Mouse (Mus musculus) embryonic facial prominence, embryonic 11.5 days (tissue): ENCODE data around the gene Car11. TPM values are rescaled to one million over a fixed set of nuclear protein-coding genes. Genes with fewer than 3 reads are reported as not detected.

ENCODE experiments used
- ATAC-seq: fragments of 200-750 bp; cut with Nextera tagmentation; replicated peaks from 2 replicates; pipeline ENCODE4 v1.8.0; 2017; ENCODE audit warnings: low read depth; ENCODE audit not compliant: insufficient number of reproducible peaks, low FRiP score, low TSS enrichment
- DNase-seq: peaks from one replicate; pipeline ENCODE4 v3.0.0-alpha.2; 2015; ENCODE audit warnings: low spot score
- H3K27ac ChIP-seq: fragments of 300-500 bp; sonication (generic); replicated peaks from 2 replicates; pipeline ENCODE4 v1.5.1; 2014; ENCODE audit warnings: mild to moderate bottlenecking, low read depth, low read length, control low read depth
- H3K27me3 ChIP-seq: fragments of 300-500 bp; sonication (generic); 2 replicates; pipeline ENCODE4 v1.6.1; 2014; ENCODE audit warnings: mild to moderate bottlenecking, low read length, moderate library complexity, mixed read lengths; ENCODE audit not compliant: control insufficient read depth, insufficient read depth
- H3K36me3 ChIP-seq: fragments of 300-500 bp; sonication (generic); replicated peaks from 2 replicates; pipeline ENCODE4 v1.6.1; 2014; ENCODE audit warnings: low read depth, mild to moderate bottlenecking, low read length, moderate library complexity, mixed read lengths; ENCODE audit not compliant: control insufficient read depth, insufficient read depth
- H3K4me1 ChIP-seq: fragments of 300-500 bp; sonication (generic); 2 replicates; pipeline ENCODE4 v1.6.1; 2014; ENCODE audit warnings: low read length, mixed read lengths; ENCODE audit not compliant: control insufficient read depth, insufficient read depth
- H3K4me2 ChIP-seq: fragments of 300-500 bp; sonication (generic); 2 replicates; pipeline ENCODE4 v1.6.1; 2014; ENCODE audit warnings: low read depth, mild to moderate bottlenecking, control low read depth, low read length, moderate library complexity
- H3K4me3 ChIP-seq: fragments of 300-500 bp; sonication (generic); 2 replicates; pipeline ENCODE4 v1.5.1; 2014; ENCODE audit warnings: low read depth, low read length, control low read depth
- H3K9ac ChIP-seq: fragments of 300-500 bp; sonication (generic); replicated peaks from 2 replicates; pipeline ENCODE4 v1.6.1; 2014; ENCODE audit warnings: mild to moderate bottlenecking, control low read depth, low read length
- H3K9me3 ChIP-seq: fragments of 300-500 bp; sonication (generic); replicated peaks from 2 replicates; pipeline ENCODE4 v1.6.1; 2016; ENCODE audit warnings: mild to moderate bottlenecking, low read length, inconsistent platforms, mixed read lengths; ENCODE audit not compliant: control insufficient read depth
- WGBS: fragments of 180-500 bp; shearing (Covaris S2); extraction: QIAGEN DNeasy Blood & Tissue Kit; methylation state at CpG from one replicate; pipeline ENCODE4 v1.1.7; 2014; 5-methylcytosine and 5-hydroxymethylcytosine counted together
- polyA plus RNA-seq: library from polyadenylated mRNA; unstranded; fragments of >200 nt; fragmentation: Nextera tagmentation; extraction: Ambion mirVana; gene quantifications from 2 replicates; pipeline ENCODE4 v1.2.1, GENCODE M21; 2014

Car11 gene
- polyA plus RNA-seq, 1 experiment from 2014 or later = 8.7 TPM

DNA sequence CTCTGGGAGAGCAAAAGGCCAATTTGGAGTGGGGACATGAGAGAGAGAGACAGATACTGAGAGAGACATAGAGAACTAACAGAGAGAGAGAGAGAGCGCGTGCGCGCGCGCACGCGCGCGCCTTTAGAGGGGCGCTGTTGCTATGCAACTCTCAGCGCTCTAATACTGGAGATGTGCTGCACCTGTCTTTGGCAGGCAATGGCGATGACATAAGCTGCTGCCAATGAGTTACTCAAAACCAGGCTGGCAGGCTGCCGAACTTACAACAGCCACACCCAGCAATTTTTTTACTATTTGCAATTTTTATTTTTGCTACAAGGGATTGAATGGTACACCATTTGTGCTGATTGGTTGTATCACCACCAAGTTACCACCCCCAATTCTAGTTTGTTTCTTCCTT, 31.9 kb upstream of the Car11 start:
- WGBS = 75% methylated on average over 14 of the region's 14 CpGs
- Histone ChIP-seq H3K4me1 (no peaks in the 10 kb centered on the region), H3K36me3 (no peaks in the 10 kb centered on the region), H3K27ac (no peak overlapping the region), H3K9me3 (no peaks in the 10 kb centered on the region), H3K9ac (no peak overlapping the region), H3K27me3 (no peaks in the 10 kb centered on the region), H3K4me3 (no peak overlapping the region), H3K4me2 (no peak overlapping the region)
- no peak for DNase-seq
- no peak for ATAC-seq

DNA sequence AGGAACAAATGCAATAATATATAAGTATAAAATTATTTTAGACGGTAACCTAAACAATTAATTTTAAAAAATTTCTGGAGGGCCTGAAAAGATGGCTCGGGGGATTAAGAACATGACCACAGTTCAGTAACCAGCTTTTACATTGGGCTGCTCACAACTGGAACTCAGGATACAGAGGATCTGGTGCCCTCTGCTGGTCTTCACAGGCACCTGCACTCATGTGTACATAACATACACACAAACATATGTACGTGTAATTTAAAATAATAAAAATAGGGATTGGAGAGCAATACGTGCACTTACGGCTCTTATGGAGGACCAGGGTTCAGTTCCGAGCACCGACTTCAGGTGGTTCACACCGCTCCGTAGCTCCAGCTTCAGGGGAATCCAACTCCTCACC, 30.7 kb upstream of the Car11 start:
- H3K27me3 ChIP-seq = no peaks in the 10 kb centered on the region
- H3K9me3 ChIP-seq = no peaks in the 10 kb centered on the region
- H3K36me3 ChIP-seq = no peaks in the 10 kb centered on the region
- no peaks in the 10 kb centered on the region for H3K4me1 ChIP-seq
- no peak overlapping the region for H3K4me3 ChIP-seq
- no peak for ATAC-seq
- H3K9ac ChIP-seq = no peak overlapping the region
- H3K27ac ChIP-seq = no peak overlapping the region
- 95% methylated on average over 9 of the region's 9 CpGs for WGBS
- DNase-seq = peak; percentile 14
- no peak overlapping the region for H3K4me2 ChIP-seq

GRCm38 (mm10) chr7:45677627-45678295, 21.9 kb upstream of the Car11 start:
- no peak overlapping the region for H3K9ac ChIP-seq
- WGBS = 83% methylated on average over 7 of the region's 7 CpGs
- H3K4me2 ChIP-seq = no peak overlapping the region
- no peak overlapping the region for H3K4me3 ChIP-seq
- H3K9me3 ChIP-seq = no peaks in the 10 kb centered on the region
- no peak for ATAC-seq
- no peak overlapping the region for H3K27ac ChIP-seq
- no peak for DNase-seq
- H3K36me3 ChIP-seq = no peaks in the 10 kb centered on the region
- H3K27me3 ChIP-seq = no peaks in the 10 kb centered on the region; the same call in 1 of the 2 replicates
- no peaks in the 10 kb centered on the region for H3K4me1 ChIP-seq

DNA sequence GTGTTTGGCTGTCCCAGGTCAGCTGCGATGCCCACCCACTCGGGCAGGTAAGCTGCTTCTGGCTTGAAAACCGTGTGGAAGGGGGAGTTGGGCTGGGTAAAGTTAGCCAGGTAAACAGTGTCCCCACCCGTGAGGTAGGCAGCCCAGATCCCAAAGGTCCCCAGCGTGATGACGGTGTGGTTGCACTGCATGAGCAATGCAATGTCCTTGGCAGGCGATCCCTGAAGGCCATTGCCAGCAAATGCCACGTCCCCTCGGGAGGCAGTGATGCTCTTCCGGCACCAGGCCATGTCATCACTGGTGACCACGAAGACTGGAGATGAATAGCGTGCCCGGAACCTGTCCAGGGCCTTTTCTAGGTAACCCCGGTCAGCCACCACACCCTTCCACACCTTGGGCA, 21.1 kb upstream of the Car11 start:
- Histone ChIP-seq H3K36me3 (no peaks in the 10 kb centered on the region), H3K4me1 (no peaks in the 10 kb centered on the region), H3K4me3 (no peak overlapping the region), H3K27me3 (no peaks in the 10 kb centered on the region; the same call in 1 of the 2 replicates), H3K27ac (no peak overlapping the region), H3K9me3 (no peaks in the 10 kb centered on the region), H3K4me2 (no peak overlapping the region), H3K9ac (no peak overlapping the region)
- WGBS = 92% methylated on average over 14 of the region's 14 CpGs
- no peak for DNase-seq
- no peak for ATAC-seq

GRCm38 (mm10) chr7:45679966-45680621, 19.5 kb upstream of the Car11 start:
- no peak for DNase-seq
- no peak overlapping the region for H3K9ac ChIP-seq
- no peaks in the 10 kb centered on the region for H3K27me3 ChIP-seq
- H3K27ac ChIP-seq = no peak overlapping the region
- no peak for ATAC-seq
- 0 out of 2 replicates have a peak, but pooled peaks cover 1% of the 10 kb centered on the region for H3K4me1 ChIP-seq
- WGBS = 73% methylated on average over 14 of the region's 14 CpGs
- no peak overlapping the region for H3K4me3 ChIP-seq
- no peaks in the 10 kb centered on the region for H3K36me3 ChIP-seq
- H3K4me2 ChIP-seq = no peak overlapping the region
- no peaks in the 10 kb centered on the region for H3K9me3 ChIP-seq

DNA sequence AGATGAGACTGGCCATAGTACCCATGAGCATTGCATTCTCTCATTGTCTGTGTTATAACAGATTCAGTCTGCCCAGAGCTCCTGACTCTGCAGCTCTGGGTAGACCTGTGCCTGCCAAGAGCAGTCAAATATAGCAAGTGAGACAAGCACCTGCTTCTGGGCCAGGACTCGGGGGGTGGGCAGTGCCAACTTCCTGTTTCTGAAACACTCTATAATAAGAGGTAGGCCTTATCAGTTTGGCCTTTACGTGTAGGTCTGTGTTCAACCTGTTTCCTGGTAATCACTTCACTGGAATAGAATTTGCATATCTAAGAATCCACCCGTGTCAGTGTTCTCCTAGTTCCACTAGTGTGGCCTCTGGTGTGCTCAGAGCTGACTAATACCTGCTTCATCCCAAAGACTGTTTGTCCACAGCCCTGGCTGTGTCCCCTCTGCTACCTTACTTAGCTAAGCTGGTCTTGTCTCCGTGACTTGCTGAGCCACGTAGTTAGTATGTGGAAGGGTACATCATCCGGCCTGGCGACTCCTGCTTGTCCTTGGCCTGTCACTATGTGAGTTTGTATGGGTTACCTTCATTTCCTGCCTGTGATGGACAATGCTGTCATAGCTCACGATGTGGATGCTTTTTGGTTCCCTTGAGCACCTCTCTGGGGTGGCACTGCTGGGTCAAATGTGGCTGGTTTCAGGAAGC, 18.5 kb upstream of the Car11 start:
- DNase-seq (no peak), ATAC-seq (no peak)
- Histone ChIP-seq H3K4me2 (no peak overlapping the region), H3K4me1 (peaks cover 6% of the 10 kb centered on the region), H3K9ac (no peak overlapping the region), H3K9me3 (no peaks in the 10 kb centered on the region), H3K36me3 (no peaks in the 10 kb centered on the region), H3K4me3 (no peak overlapping the region), H3K27ac (no peak overlapping the region), H3K27me3 (no peaks in the 10 kb centered on the region)
- WGBS = 88% methylated on average over 8 of the region's 8 CpGs

DNA sequence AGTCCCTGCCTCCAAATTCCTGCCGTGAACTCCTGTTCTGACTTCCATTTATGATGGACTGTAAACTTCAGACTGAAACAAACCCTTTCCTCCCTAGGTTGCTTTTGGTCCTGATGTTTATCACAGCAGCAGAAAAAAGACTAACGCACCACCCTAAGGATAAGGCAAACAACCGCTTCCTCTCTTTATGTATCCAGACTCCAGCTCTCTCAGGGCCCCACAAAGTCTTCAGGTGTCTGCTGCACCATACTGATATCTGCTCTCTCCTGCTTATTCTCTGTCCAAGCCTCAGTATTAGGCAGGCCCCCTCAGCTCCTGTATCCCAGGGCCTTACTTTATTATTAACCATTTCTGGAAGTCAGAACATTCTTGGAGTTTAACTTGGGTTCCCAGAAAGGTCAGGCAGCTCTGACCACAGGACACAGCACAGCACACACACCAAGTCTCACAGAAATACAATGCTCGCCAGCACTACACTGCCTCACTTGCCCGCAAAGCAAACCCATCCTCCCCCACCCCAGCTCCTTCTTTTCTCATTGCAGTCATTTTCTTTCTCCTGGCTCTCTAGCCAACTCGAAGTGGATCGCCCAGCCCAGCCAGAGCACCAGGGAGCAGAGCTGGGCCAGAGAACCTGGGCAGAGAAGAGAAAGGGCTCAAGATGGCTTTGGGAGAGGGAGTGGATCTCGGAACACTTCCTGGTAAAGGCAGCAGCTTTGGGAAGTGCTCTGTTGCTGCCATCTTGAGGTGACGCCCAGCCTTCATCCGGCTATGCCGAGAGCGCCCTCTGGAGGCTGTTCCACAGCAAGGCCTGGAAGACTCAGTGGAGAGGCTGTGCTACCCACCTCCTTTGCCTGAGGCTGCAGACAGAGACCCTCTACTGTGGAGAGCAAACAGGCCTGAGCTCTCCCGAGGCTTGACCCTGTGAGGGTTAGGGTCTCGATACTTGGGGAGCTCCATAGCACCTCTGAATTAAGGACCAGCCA, 17.2 kb upstream of the Car11 start:
- Histone ChIP-seq H3K27me3 (no peaks in the 10 kb centered on the region), H3K27ac (0 out of 2 replicates have a peak overlapping the region, but pooled peaks have one; percentile 8), H3K9me3 (no peaks in the 10 kb centered on the region), H3K36me3 (no peaks in the 10 kb centered on the region), H3K9ac (peak overlapping the region; percentile 42), H3K4me2 (peak overlapping the region; percentile 29; the same call in 1 of the 2 replicates), H3K4me3 (no peak overlapping the region), H3K4me1 (peaks cover 9% of the 10 kb centered on the region)
- WGBS = 29% methylated on average over 14 of the region's 14 CpGs
- ATAC-seq (peak; percentile 74), DNase-seq (peak; percentile 96)
